Mouse (Mus musculus) common myeloid progenitor, adult 5-6 weeks (primary cell): Measurements from ENCODE around the gene 2310033P09Rik. TPM values are rescaled to one million over a fixed set of nuclear protein-coding genes. Genes with fewer than 3 reads are reported as not detected.

Experiments used
- ATAC-seq: replicated peaks from 2 replicates; pipeline ENCODE4 v1.8.0; 2016; ENCODE audit warnings: low read depth, mild to moderate bottlenecking, moderate TSS enrichment, inconsistent platforms; ENCODE audit not compliant: poor library complexity, severe bottlenecking
- total RNA-seq: library from RNA; stranded (forward); fragments of 200-1000, 187-1606 nt; gene quantifications from 2 replicates; pipeline ENCODE4 v1.2.3, GENCODE M21; 2017

The 2310033P09Rik gene
- total RNA-seq = 16.6 and 18.6 TPM in 2 replicates

DNA sequence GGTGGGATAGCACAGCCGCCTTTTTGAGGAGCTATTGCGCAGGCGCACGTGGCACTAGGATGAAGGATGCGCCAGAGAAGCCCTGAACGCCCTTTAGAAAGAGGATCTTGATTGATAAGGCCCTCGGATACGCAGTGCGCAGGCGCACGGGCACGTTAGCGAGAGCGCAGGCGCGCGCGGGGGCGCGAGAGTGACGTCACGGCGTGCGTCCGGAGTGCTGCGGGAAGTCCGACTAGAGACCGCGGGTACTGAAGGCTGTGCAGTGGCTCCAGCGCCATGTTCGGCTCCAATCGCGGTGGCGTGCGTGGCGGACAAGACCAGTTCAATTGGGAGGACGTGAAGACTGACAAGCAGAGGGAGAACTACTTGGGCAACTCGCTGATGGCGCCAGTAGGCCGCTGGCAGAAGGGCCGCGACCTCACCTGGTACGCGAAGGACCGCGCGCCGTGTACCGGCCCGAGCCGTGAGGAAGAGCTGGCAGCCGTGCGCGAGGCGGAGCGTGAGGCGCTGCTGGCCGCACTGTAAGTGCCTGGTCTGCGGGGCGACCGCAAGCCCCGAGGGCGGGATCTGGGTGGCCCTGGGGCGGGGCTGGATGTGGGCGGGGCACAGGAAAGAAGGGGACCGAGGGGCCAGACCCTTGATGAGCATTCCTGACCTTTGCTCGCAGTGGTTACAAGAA is at the start of gene 2310033P09Rik:
2310033P09Rik (plus strand) TSS at position 169 of the 679 bp plus-strand sequence.
- ATAC-seq = peak; percentile 57

- no peak for ATAC-seq
These were observed 49.0 kb upstream of the 2310033P09Rik start for GRCm38 (mm10) chr11:59159099-59159498.

DNA sequence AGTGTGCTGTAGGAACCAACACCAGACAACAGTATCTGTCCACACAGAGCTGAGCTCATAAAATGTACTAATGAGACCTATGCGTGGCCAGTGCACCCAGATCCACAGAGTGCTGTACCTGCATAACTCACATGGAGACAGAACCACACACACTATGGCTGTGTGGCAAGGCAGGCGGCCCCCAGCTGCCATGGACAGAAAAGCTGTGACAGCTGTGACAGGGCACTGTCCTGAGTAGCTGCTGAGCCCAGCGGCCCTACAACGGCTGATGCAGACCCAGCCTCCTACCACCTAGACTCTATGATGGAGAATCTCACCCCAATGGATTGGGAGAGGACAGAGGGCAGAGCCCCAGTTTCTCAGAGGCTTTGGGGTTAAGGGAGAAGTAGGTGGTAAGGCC is 48.6 kb upstream of the 2310033P09Rik start:
- no peak for ATAC-seq

DNA sequence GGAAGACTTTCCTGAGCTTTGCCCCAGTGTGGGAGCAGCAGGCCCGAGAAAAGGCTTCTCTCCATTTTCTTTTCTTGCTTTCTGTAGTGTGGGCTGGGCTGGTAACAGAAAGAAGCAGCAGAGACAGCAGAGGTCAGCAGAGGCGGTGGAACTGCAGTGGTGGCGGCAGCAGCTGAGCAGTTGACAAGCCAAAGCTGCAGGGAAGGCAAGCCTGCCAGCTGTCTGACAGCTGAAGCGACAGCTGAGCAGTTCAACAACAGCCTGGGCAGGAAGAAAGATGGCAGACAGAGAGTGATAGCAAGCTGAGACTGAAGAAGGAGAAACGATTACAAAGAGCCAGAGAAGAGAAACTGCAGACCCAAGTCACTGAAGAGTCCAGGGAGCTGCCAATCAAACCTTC is 46.7 kb upstream of the 2310033P09Rik start:
- ATAC-seq = no peak

GRCm38 (mm10) chr11:59162443-59163254 is 45.5 kb upstream of the 2310033P09Rik start:
- ATAC-seq = peak; percentile 4; the same call in 1 of the 2 replicates

DNA sequence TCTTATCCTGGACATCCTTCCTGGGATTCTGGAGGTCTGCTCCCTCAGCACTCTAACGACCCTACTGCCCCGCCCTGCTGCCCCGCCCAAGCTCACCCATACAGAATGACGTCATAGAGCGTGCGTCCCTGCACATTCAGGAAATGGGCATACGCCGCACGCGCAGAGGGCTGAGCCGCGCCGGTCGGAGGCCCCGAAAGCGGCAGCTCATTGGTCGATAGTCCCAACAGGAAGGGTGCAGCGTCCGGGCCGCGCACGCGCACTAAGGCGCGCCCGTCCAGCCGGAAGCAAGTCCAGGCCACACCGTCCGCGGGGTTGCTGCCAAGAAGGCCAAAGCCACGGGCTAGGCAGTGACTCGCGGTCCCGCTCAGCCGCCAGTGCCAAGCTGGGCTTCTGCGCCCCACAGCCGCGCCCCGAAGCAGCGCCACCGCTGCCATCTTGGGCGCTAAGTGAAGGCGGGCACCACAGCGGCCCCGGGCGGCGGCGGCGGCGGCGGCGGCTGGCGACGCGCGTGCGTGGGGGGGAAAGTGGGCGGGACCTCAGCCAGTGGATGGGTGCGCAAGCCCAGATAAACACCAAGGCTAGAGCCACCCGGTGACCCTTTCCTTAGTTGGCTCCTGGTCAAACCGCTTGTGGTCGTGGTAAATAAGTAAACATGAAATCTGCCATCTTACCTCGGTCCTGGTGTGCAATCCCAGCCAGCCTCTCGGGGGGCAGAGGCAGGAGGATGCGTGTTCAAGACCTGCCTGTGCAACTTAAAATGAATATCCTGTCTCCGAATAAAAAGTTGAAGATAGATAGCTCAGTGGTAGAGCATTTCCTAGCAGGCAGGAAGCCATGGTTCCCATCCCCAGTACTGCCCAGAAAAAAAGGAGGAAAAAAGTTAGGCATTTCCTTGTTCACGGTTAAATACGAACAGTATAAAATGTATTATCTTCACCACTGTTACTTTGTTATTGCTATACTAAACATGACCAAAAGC is 44.6 kb upstream of the 2310033P09Rik start, which contains the start of gene Iba57:
Iba57 (minus strand) TSS at position 485 of the 982 bp plus-strand sequence.
- ATAC-seq = peak; percentile 91

- peak; percentile 34 for ATAC-seq
These were observed 43.7 kb upstream of the 2310033P09Rik start for GRCm38 (mm10) chr11:59164384-59164783.

DNA sequence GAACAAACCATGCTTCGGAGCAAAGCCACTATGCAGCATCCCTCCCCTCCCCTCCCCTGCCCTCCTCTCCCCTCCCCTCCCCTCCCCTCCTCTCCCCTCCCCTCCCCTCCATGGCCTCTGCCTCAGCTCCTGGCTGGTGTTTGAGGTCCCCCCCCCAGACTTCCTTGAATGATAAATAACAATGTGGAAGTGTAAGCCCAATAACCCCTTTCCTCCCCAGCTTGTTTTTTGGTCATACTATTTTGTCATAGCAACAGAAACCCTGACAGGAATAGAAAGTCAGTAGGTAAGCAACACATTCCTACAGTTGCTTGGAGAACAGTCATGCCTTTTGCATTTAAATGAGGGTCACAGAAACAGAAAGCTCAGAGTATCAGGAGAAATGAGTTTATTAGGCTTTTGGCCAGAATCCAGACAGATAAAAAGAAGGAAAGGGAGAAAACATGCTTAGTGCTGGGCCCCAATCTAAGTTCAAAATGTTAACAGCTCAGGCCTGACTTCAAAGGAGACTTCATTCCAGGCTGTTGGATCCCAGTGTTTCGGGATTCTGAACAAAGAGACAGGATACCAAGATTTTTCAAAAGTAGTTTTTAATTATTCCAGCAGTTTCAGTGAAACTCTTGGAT is 42.4 kb upstream of the 2310033P09Rik start:
- ATAC-seq = no peak

GRCm38 (mm10) chr11:59169807-59170206 is 38.3 kb upstream of the 2310033P09Rik start:
- ATAC-seq = no peak

DNA sequence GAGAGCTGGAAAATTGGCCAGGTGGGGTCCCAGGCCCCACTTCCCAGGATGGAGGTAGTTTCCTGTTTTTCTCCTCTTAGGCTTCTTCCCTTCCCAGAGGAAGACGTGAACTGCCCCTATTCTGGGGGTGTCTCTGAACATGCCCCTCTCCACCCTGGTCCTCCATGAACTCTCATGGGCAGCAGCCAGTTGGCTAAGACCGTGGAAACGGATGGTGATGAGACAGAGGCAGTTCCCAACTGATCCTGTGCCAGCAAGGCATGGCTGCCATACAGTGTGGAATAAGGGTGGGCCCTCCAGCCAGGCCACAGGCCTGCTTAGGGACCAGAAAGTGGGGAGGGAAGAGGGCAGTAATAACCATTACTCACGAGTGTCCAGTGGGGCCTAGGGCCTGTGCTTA is 37.6 kb upstream of the 2310033P09Rik start:
- ATAC-seq = no peak

GRCm38 (mm10) chr11:59174189-59174838 is 33.8 kb upstream of the 2310033P09Rik start:
- no peak for ATAC-seq

DNA sequence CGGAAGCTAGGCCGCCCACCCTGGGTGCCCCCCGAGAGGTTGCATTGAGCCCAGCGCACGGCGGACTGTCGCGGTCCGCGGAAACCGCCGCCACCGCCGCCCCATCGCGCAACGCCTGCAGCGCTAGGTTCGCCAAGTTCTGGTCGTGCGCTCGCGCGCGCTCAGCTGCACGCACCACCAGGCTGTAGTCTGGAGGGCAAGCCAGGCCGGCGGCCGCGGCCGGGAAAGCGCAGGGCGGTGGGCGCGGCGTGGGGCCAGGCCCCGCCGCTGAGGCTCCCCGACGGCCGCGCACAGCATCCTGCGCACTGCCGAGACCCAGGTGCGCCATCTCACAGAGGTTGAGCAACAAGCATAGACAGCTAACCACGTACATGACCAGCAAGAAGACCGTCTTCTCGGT is 31.6 kb upstream of the 2310033P09Rik start:
- no peak for ATAC-seq

DNA sequence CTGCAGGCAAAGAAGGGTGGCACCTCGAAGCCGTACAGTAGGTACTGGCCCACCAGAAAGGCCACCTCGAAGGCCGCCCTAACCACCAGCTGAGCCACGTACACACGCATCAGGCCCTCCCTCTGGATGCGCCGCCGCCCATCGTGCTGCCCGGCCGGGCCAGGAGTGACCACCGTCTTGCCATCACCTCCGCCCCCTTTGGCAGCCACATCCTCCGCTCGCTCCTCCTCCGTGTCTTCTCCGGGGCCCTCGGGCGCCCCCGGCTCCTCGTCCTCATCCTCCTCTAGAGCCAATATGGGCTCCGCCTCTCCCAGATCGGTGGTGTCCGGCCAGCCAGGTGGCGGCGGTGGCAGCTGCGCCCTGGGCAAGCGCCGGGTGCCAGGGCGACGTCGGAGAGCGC is 31.2 kb upstream of the 2310033P09Rik start:
- ATAC-seq = no peak

- no peak for ATAC-seq
These were observed 25.2 kb upstream of the 2310033P09Rik start, which contains the start of gene Gjc2 for GRCm38 (mm10) chr11:59182864-59183331. TSS of gene Gjc2 (minus strand) at chr11:59183213.

DNA sequence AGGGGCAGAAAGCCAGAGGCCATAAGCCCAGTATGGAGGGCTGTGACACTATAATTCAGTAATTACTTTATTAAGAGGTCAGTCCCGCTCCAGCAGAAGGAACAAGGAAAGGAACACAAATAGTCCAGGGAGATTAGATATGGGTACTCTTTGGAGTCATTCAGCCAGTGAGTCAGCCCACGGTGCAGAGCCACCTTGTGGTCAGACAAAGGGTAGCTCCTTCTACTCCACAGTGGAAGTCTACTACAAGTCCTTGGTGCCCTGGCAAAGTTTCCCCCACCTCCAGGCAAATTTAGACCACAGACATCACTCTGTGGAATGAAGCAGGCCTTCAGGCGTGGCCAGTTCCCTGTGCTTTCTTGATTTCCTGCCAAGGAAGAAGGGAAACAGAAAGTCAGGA is 24.3 kb upstream of the 2310033P09Rik start:
- ATAC-seq = peak; percentile 87

GRCm38 (mm10) chr11:59185490-59185889 is 22.6 kb upstream of the 2310033P09Rik start:
- no peak for ATAC-seq

GRCm38 (mm10) chr11:59187706-59188105 is 20.4 kb upstream of the 2310033P09Rik start:
- no peak for ATAC-seq

DNA sequence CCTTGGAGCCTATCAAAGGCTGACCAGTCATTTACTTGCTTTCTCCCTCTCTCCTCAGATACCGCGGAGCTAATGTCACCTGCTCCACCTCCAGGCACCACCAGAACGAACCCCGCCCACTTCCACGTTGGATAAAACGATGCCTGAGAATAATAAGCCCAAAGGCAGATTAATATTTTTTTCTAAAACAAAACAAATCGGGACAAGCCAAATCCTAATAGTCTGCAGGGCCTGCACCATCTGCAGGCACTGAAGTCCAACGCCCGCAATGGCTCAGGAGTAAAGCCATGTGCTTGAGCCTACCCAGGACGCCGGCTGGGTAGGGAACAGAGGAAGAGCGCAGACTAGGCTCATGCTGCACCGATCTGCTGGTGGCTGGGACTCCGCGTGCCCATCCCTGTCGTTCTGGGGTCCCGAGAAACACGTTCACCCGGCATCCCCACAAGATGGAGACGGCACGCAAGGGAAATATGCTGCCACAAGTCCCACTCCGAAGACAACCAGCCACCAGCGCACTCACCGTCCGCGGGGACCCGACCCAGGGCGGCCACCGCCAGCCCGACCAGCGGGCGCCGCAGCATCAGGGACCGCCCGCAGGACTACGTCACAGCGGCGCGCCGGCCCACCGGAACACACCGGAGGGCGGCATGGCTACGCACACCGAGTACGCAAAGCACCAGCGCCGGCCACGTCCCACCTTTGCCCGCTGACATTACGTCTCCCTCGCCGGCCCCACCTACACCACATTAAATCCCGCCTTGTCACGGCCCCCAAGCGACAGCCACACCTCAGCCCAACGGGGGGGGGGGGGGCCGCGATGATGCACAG is 16.7 kb upstream of the 2310033P09Rik start:
- ATAC-seq = peak; percentile 94
